Mouse (Mus musculus) kidney, embryonic 14.5 days (tissue): ENCODE measurements around the gene Ltbp4. TPM values are rescaled to one million over a fixed set of nuclear protein-coding genes. Genes with fewer than 3 reads are reported as not detected.
A peak's percentile ranks its signal among the peaks of the same experiment; 100 is the strongest.

Experiments
- ATAC-seq: fragments of 200-750 bp; cut with Nextera tagmentation; 2 replicates; pipeline ENCODE4 v1.8.0; 2017; ENCODE audit warnings: moderate number of reproducible peaks, mild to moderate bottlenecking, moderate TSS enrichment, moderate library complexity; ENCODE audit not compliant: low FRiP score, low TSS enrichment
- H3K27ac ChIP-seq: fragments of 300-500 bp; sonication (generic); 2 replicates; pipeline ENCODE4 v1.5.1; 2014; ENCODE audit warnings: low read depth, mild to moderate bottlenecking, low read length, moderate library complexity, mixed read lengths
- H3K27me3 ChIP-seq: fragments of 300-500 bp; sonication (generic); 2 replicates; pipeline ENCODE4 v1.6.1; 2014; ENCODE audit warnings: mild to moderate bottlenecking, low read length; ENCODE audit not compliant: control insufficient read depth, insufficient read depth
- H3K36me3 ChIP-seq: fragments of 300-500 bp; sonication (generic); 2 replicates; pipeline ENCODE4 v1.6.1; 2014; ENCODE audit warnings: low read length, mixed read lengths; ENCODE audit not compliant: control insufficient read depth, insufficient read depth
- H3K4me1 ChIP-seq: fragments of 300-500 bp; sonication (generic); 2 replicates; pipeline ENCODE4 v1.6.1; 2014; ENCODE audit warnings: low read length, mixed read lengths; ENCODE audit not compliant: control insufficient read depth, insufficient read depth
- H3K4me2 ChIP-seq: fragments of 300-500 bp; sonication (generic); replicated peaks from 2 replicates; pipeline ENCODE4 v1.6.1; 2014; ENCODE audit warnings: low read depth, mild to moderate bottlenecking, low read length
- H3K4me3 ChIP-seq: fragments of 300-500 bp; sonication (generic); 2 replicates; pipeline ENCODE4 v1.5.1; 2014; ENCODE audit warnings: mild to moderate bottlenecking, low read length
- H3K9ac ChIP-seq: fragments of 300-500 bp; sonication (generic); 2 replicates; pipeline ENCODE4 v1.6.1; 2014; ENCODE audit warnings: low read depth, mild to moderate bottlenecking, low read length, moderate library complexity
- H3K9me3 ChIP-seq: fragments of 300-500 bp; sonication (generic); 2 replicates; pipeline ENCODE4 v1.6.1; 2016; ENCODE audit warnings: low read length; ENCODE audit not compliant: control insufficient read depth
- WGBS: fragments of 180-500 bp; shearing (Covaris S2); extraction: QIAGEN DNeasy Blood & Tissue Kit; methylation state at CpG from one replicate; pipeline ENCODE4 v1.1.7; 2014; 5-methylcytosine and 5-hydroxymethylcytosine counted together
- polyA plus RNA-seq: library from polyadenylated mRNA; unstranded; fragments of >200 nt; fragmentation: Nextera tagmentation; extraction: Ambion mirVana; gene quantifications from 2 replicates; pipeline ENCODE4 v1.2.1, GENCODE M21; 2014

The Ltbp4 gene
- polyA plus RNA-seq, 1 experiment from 2014 or later = 26.0 TPM

- no peak for ATAC-seq
- peaks cover 16% of the 10 kb centered on the region for H3K36me3 ChIP-seq
- 51% methylated on average over 4 of the region's 4 CpGs for WGBS
Observed at GRCm38 (mm10) chr7:27342595-27342994, 5.1 kb upstream of the Ltbp4 start.

GRCm38 (mm10) chr7:27339519-27339918, 2.0 kb upstream of the Ltbp4 start:
- Histone ChIP-seq H3K9me3 (no peaks in the 10 kb centered on the region), H3K4me1 (peaks cover 14% of the 10 kb centered on the region), H3K4me3 (no peak overlapping the region), H3K27me3 (peaks cover 44% of the 10 kb centered on the region), H3K36me3 (peaks cover 9% of the 10 kb centered on the region), H3K4me2 (no peak overlapping the region), H3K9ac (no peak overlapping the region), H3K27ac (no peak overlapping the region)
- WGBS = 39% methylated on average over 7 of the region's 7 CpGs
- ATAC-seq = no peak

More at GRCm38 (mm10) chr7:27342595-27342994, 5.1 kb upstream of the Ltbp4 start:
- Histone ChIP-seq H3K4me2 (no peak overlapping the region), H3K4me1 (no peaks in the 10 kb centered on the region), H3K27me3 (peaks cover 17% of the 10 kb centered on the region), H3K4me3 (no peak overlapping the region), H3K9ac (no peak overlapping the region), H3K9me3 (no peaks in the 10 kb centered on the region), H3K27ac (no peak overlapping the region)

GRCm38 (mm10) chr7:27339114-27339513, 1.6 kb upstream of the Ltbp4 start:
- H3K4me1 ChIP-seq = peaks cover 18% of the 10 kb centered on the region
- no peak overlapping the region for H3K4me3 ChIP-seq
- ATAC-seq = no peak
- WGBS = 69% methylated on average over 4 of the region's 4 CpGs
- no peak overlapping the region for H3K9ac ChIP-seq
- peaks cover 48% of the 10 kb centered on the region for H3K27me3 ChIP-seq
- no peaks in the 10 kb centered on the region for H3K9me3 ChIP-seq
- H3K27ac ChIP-seq = no peak overlapping the region
- H3K36me3 ChIP-seq = peaks cover 5% of the 10 kb centered on the region; the same call in 1 of the 2 replicates
- H3K4me2 ChIP-seq = no peak overlapping the region

GRCm38 (mm10) chr7:27335928-27336823, 1.3 kb downstream of the Ltbp4 start:
- ATAC-seq = peak; percentile 76
- no peaks in the 10 kb centered on the region for H3K9me3 ChIP-seq
- H3K4me2 ChIP-seq = peak overlapping the region; percentile 66
- H3K27ac ChIP-seq = no peak overlapping the region
- peaks cover 71% of the 10 kb centered on the region for H3K27me3 ChIP-seq
- peak overlapping the region; percentile 40; the same call in 1 of the 2 replicates for H3K9ac ChIP-seq
- peak overlapping the region; percentile 37 for H3K4me3 ChIP-seq
- no peaks in the 10 kb centered on the region for H3K36me3 ChIP-seq
- H3K4me1 ChIP-seq = peaks cover 43% of the 10 kb centered on the region
- WGBS = under 1% methylated on average over 47 of the region's 47 CpGs

- 0 out of 2 replicates have a peak overlapping the region, but pooled peaks have one; percentile 30 for H3K27ac ChIP-seq
- no peak overlapping the region for H3K9ac ChIP-seq
- no peak overlapping the region for H3K4me3 ChIP-seq
- 52% methylated on average over 15 of the region's 15 CpGs for WGBS
- H3K27me3 ChIP-seq = peaks cover 75% of the 10 kb centered on the region
- no peak overlapping the region for H3K4me2 ChIP-seq
- H3K9me3 ChIP-seq = no peaks in the 10 kb centered on the region
- no peaks in the 10 kb centered on the region for H3K36me3 ChIP-seq
- no peak for ATAC-seq
- H3K4me1 ChIP-seq = peaks cover 48% of the 10 kb centered on the region
Observed at GRCm38 (mm10) chr7:27335011-27335720, 2.3 kb downstream of the Ltbp4 start.

GRCm38 (mm10) chr7:27334405-27334911, 3.0 kb downstream of the Ltbp4 start:
- ATAC-seq = no peak

GRCm38 (mm10) chr7:27333316-27333941, 4.1 kb downstream of the Ltbp4 start:
- peak overlapping the region; percentile 73 for H3K9ac ChIP-seq
- peaks cover 72% of the 10 kb centered on the region for H3K27me3 ChIP-seq
- H3K4me1 ChIP-seq = peaks cover 50% of the 10 kb centered on the region
- no peaks in the 10 kb centered on the region for H3K36me3 ChIP-seq
- WGBS = 1% methylated on average over 53 of the region's 77 CpGs
- ATAC-seq = no peak
- peak overlapping the region; percentile 90 for H3K4me2 ChIP-seq
- H3K27ac ChIP-seq = peak overlapping the region; percentile 59; the same call in 1 of the 2 replicates
- H3K4me3 ChIP-seq = peak overlapping the region; percentile 55
- no peaks in the 10 kb centered on the region for H3K9me3 ChIP-seq

More at GRCm38 (mm10) chr7:27334405-27334911, 3.0 kb downstream of the Ltbp4 start:
- Histone ChIP-seq H3K4me3 (no peak overlapping the region), H3K9me3 (no peaks in the 10 kb centered on the region), H3K4me2 (peak overlapping the region; percentile 90), H3K27me3 (peaks cover 80% of the 10 kb centered on the region), H3K9ac (no peak overlapping the region), H3K4me1 (peaks cover 50% of the 10 kb centered on the region), H3K27ac (no peak overlapping the region), H3K36me3 (no peaks in the 10 kb centered on the region)
- WGBS = 2% methylated on average over 32 of the region's 32 CpGs

- 2% methylated on average over 31 of the region's 39 CpGs for WGBS
- Histone ChIP-seq H3K9ac (peak overlapping the region; percentile 73), H3K4me3 (peak overlapping the region; percentile 55), H3K36me3 (no peaks in the 10 kb centered on the region), H3K4me2 (peak overlapping the region; percentile 90), H3K27ac (peak overlapping the region; percentile 86; the same call in 1 of the 2 replicates), H3K27me3 (peaks cover 67% of the 10 kb centered on the region), H3K4me1 (peaks cover 50% of the 10 kb centered on the region), H3K9me3 (no peaks in the 10 kb centered on the region)
- 0 out of 2 replicates have a peak, but pooled peaks have one; percentile 3 for ATAC-seq
Observed at GRCm38 (mm10) chr7:27332353-27333199, 4.9 kb downstream of the Ltbp4 start.
